Mouse (Mus musculus): ENCODE measurements around the gene Herc2. TPM values are rescaled to one million over a fixed set of nuclear protein-coding genes. Genes with fewer than 3 reads are reported as not detected.
"Not testable (repeated sequence)": the region's sequence is repeated elsewhere in the genome, so short reads cannot be mapped to it uniquely, and the experiment has no call there.

The Herc2 gene
- 100 to 1,000 TPM; 122 to 136 TPM for total RNA-seq (2021)
- long read RNA-seq, partial matches to known transcripts: 55 of 58 reads
- long read RNA-seq, other reads (novel, unspliced or antisense): 3 of 58 reads

DNA sequence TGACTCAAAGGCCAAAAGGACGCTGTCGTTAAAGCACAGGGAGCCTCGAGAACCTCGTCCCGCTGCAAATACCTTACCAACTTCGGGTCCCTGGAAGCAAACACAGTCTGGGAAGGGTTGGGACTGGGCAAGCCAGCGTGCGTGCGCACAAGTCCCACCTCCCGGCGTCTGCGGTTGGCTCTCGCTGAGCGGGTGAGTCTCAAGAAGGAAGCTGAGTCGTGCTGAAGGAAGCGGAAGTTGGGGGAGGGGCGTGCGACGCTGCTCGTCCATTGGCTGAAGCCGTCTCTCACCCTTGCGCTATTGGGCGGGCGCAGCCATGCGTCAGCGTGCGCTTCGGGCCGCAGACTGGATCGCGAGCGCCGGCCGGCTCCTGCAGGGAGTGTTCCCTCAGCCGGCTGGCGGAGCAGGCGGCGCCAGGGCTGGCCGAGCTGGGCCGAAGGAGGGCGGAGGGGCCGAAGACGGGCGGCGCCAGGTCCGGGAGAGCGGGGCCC, at the start of gene Herc2:
Gene Herc2 (plus strand): TSS at position 366 of the 491 bp plus-strand sequence.
- peak; percentile 98 to 100 for DNase-seq (ENCODE audit: low spot score in 2 of 2)

DNA sequence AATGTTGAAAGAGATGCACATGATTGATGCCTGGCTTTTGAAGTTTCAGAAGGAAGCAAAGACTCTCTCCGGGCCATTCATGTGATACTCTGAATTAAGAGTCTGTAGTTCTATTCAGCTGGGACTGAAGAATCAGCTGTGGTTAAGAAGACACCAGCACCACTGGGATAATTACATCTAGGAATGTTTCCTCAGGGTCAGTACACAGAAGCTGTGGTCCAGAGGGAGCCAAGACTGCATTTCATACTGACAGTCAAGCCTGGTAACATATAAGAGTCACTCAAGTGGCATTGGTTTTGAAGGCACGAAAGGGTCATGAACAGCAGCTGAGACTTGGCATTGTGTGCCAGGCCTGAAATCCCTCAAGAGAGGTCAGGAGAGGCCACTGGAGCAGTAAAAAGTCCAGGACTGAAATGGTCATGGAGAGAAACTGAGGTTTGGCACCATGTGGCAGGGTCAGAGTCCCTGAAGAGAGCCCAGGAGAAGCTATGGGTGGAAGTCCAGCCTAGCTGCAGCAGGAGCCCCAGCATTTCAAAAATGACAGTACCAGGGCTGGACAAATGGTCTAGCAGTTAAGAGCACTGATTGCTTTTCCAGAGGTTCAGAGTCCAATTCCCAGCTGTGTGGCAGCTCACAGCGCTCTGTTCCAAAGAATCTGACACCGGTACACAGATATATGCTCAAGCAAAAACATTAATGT, 39.5 kb upstream of the Herc2 start:
- no peak for DNase-seq (ENCODE audit: low spot score in 2 of 2)

DNA sequence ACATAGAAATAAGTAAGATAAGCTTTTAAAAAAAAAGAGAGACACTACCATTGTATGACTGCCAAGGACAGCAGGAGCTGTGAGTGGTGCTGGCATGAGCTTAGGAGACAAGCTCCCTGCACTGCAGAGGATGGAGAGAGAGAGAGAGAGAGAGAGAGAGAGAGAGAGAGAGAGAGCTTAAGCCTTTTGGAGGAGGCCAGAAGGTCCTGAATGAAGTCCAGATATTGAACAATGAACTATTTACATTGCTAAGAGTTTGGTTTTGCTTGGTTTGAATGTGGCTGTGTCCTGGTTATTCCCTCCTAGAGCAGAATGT, 39.0 kb upstream of the Herc2 start:
- no peak for DNase-seq (ENCODE audit: low spot score in 2 of 2)

DNA sequence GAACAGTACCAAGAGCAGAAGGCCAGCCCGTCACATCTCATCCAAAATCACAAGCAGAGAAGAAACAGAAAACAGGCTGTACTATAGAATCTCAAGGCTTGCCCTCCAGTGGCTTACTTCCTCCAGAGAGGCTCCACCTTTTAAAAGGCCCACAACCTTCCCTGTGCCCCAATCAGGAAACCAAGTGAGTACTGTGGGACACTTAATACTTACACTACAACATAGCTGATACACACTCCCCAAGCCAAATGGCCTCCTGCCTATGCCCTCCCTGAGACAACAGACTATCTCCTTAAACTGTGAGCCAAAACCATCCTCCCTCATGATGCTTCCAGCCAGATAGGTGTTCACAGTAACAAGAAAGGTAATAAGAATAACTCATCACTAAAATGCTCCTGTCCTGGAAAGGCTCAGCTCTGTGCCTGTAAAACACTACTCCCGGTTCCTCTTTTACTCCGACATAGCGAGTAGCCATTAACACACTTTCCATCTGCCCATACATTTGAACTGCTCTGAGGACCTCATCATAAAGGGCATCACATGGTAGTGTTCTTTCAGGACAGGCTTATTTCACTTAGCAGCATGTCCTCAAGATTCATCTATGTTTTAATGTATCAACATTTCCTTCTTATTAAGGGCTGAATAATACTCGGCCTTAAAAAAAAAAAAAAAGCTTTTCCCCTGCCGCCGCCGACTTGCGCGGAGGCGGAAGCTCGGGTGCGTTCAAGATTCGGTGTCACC, 36.6 kb upstream of the Herc2 start:
- DNase-seq (ENCODE audit: low spot score in 2 of 2): no peak

DNA sequence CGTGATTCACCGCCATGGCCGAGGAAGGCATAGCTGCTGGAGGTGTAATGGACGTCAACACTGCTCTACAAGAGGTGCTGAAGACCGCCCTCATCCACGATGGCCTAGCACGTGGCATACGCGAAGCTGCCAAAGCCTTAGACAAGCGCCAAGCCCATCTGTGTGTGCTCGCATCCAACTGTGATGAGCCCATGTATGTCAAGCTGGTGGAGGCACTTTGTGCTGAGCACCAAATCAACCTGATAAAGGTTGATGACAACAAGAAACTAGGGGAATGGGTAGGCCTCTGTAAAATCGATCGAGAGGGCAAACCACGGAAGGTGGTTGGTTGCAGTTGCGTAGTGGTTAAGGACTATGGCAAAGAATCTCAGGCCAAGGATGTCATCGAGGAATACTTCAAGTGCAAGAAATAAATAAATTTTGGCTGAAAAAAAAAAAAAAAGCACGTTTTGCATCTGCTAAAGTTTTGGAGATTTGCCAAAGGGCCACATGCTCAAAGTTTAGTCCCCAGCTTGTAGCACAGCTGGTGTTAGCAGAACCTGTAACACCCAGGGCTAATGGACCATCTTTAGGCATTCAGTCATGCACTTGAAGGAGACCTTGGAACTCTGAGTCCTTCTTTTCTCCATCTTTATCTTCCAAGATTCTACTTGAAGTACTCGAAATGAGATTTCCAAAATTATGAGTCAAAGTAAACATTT, 35.8 kb upstream of the Herc2 start:
- DNase-seq (ENCODE audit: low spot score in 2 of 2): not testable (repeated sequence)

DNA sequence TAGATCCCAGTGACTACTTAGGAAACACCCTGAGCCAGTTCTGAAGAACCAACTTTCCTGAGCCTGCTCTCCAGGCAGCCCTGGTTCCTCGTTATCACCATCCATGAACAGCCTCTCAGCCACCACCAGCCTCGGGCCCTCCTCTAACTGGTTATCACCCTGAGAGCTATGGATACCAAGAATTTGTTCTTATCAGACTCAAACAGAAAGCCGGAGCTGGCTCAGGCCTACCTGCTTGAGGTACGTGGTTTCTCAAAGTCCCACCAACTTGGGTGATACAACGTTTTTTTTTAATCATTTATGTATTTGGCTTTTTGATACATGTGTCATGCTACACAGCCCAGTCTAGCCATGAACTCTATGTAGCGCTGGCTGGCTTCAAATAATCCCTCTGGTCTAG, 34.8 kb upstream of the Herc2 start:
- no peak for DNase-seq (ENCODE audit: low spot score in 2 of 2)

DNA sequence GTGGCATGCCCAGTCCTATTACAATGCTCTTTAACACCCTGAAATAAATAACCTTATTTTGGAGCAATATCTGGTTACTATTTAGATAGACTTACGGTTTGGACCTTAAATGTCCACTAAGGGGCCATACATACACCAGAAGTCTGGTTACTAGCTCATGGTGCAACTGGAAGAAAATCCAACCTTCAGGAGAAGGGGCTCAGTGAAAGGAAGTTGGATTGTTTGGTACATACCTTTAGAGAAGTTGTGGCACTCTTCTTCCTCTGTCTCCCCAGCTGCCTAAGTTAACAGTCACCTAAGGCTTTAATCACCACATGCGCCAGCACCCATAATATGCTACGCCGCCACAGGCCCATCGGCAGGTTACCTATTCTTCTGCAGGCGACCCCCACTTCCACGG, 34.2 kb upstream of the Herc2 start:
- DNase-seq (ENCODE audit: low spot score in 2 of 2): no peak

DNA sequence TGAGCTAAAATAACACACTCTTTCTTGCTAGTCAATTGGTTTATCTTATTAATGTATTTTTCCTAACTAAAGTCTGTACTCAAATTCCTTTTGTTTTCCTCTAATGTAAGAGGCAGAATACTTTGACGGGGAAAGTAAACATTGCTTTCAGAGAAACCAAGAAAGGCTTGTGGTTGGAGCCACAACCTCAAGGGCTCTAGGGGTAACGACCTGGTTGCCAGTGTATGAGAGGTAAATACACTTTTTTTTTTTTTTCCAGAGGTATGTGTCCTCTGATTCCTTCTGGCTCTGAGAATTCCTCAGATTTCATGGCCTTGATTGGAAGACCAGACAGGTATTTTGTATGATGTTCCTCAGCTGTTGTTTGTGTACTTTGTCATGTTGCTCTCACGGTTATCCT, 32.2 kb upstream of the Herc2 start:
- DNase-seq (ENCODE audit: low spot score in 2 of 2): no peak

DNA sequence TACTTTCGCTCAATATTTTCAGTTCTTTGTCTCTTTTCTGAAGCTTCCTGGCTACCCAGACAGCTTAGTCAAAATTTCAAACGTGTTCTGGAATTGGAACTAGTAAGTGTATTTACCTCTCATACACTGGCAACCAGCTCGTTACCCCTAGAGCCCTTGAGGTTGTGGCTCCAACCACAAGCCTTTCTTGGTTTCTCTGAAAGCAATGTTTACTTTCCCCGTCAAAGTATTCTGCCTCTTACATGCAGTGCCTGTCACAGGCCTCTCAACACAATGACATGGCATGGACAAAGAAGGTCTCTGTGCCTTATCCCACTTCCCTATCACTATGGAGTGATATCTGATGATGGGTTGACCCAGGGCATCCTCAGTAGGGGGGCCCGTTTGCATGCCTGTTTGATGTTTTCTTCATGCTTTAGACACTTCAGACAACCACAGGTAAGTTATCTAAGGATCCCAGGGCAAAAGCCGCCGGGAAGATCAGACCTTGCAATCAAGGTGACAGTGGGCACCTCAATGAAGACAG, 31.5 kb upstream of the Herc2 start:
- DNase-seq (ENCODE audit: low spot score in 2 of 2): no peak

DNA sequence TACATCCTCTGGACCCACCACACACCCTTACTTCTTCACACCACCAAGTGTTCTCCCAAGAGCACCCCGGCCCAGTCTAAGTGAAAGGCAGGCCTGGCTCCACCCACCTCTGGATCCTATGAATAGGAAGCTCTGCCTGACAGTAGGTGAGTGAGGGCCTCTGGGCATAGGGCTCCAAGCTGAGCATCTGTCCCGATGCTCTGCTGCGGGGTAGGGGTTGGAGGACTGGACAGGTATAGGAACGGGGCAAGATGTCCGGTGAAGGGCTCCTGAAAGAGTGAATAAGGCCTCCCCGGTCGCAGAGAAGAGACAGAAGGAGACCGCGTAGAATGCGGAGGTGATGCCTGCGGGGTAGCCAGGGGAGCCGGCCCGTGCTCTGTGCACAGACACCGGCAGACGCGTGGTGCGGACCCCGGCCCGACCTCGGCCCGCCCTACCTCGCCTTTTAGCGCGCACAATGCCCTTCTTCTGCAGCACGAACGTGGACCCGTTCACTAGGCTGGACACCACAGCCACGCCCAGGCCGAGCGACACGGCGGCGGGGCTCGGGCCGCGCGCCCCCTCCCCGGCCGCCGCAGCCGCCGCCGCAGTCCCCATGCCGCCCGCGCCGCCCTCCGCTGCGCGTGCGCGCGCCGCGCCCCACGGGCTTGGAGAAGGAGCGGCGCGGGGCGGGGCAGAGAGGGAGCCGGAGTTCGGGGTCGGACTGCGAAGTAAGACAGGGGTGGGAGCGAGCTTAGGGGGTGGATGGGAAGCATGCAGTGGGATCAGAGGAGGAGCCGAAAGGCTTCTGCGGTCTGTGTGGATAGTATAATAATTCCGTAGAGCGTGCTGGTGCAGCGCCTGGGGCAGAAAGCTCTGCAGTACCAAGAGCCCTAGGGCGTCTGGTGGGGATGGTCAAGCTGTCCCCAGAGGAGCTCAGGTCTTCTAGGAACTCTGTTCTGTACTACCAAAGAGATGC, 30.7 kb upstream of the Herc2 start:
- DNase-seq (ENCODE audit: low spot score in 2 of 2): peak; percentile 51 to 71

DNA sequence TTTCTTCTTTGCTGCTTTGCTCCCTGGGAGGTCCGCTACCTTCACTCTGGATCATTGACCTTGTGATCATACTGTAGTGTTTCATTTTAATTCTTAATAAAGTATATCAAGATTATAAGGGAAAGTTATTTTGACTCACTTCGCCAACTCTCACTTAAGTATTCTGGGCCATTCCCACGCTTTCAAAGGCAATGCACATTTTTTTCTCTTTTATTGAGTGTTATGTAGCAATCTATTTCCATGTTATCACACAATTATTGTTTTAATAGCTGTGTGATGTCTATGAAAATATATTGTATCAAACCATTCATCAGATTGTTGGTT, 30.1 kb upstream of the Herc2 start, which contains the start of gene Nipa1:
Gene Nipa1 (minus strand): TSS at position 25 of the 324 bp plus-strand sequence.
- no peak for DNase-seq (ENCODE audit: low spot score in 2 of 2)

DNA sequence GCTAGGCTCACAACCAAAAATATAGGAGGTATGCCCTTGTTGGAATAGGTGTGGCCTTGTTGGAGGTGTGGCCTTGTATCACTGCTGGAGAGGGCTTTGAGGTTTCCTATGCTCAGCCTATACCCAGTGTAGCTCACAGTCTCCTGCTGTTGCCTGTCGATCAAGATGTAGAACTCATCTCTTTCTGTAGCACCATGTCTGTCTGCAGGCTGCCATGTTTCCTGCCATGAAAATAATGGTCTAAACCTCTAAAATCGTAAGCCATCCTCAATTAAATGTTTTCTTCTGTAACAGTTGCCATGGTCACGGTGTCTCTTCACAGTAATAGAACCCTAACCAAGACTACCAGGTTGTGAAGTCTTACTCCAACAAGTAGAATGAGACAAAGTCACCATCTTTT, 26.4 kb upstream of the Herc2 start:
- no peak for DNase-seq (ENCODE audit: low spot score in 2 of 2)

DNA sequence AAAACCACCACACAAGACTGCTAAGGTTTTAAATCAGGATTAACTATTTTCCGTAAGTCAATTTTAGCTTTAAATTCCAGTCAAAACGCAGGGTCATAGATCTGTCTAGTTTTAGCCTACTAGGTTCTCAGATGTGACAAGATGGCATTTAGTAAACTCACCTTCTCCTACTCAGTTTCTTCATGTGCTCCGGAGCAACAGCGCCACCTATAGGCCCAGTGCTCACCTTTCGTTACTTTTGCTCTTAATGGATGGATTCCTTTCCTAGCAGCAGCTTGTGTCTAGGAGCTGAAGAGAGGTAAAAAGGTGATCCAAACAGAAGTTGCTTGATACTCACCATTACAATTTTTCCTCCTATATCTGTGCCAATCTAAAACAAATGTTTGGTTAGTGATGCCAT, 7.6 kb upstream of the Herc2 start:
- DNase-seq (ENCODE audit: low spot score in 2 of 2): peak; percentile 59 to 88

DNA sequence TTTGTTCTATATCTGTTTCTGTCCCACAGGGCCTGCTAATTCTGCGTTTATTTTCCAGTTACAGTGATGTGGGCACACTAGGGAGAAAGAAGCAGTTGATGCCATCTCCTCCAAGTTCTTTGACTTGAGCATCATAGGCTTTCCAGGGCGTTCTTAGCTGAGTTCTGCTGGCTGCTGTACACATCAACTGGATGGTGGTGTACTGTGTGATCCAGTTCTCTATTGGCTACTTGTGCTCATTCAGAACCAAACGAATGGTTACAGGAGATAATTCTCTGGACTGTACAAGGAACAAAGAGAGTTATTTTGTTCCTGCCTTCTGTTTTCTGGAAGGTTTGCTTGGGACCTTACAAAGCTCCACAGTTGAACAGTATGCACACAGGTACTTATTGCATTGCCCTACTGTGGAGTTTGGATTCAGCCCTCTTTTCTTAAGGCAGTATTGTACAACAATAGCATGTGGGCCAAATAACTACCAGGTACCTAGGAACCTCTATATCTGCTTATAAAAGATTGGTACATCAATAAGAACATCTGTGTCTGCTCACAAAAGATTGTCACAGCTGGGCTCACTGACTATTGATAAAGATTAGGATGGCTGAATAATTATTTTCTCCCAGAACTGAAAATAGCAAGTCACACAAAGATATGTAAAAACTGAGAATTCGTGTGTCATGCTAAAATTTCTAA, 6.3 kb upstream of the Herc2 start:
- DNase-seq (ENCODE audit: low spot score in 2 of 2): no peak

DNA sequence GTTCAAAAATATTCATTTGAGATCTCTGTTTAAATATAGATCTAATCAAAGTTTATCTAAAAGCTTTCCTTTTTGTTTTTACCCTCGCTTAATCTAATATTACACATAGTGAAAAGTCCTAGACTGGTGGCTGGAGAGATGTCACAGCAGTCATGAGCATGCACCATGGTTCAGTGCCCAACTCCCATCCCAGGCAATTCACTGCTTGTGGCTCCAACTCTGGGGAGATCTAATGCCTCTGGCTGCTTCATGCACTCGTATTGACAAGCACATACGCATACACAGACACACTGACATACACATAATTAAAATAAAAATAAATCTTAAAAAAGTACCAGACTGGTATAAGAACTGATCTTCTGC, 5.7 kb upstream of the Herc2 start:
- no peak for DNase-seq (ENCODE audit: low spot score in 2 of 2)

DNA sequence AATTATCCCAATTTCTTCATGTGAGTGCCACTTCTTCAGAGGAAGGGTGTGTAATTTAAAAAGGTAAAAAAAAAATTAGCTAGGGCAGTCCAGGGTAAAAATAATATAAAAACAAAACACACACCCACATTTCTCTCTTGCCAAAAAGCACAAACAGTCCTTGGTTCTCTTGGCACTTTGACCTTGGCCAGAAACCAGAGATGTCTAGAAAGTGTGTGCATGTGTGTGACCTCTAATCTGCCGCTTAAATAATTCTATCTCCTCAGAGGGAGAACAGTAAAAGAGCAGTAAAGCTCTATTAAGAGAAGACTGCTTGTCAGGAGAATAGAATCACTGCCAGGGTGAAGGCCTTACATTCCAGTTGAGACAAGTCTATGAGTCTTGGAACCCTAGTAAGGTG, 2.8 kb upstream of the Herc2 start:
- DNase-seq (ENCODE audit: low spot score in 2 of 2): no peak

DNA sequence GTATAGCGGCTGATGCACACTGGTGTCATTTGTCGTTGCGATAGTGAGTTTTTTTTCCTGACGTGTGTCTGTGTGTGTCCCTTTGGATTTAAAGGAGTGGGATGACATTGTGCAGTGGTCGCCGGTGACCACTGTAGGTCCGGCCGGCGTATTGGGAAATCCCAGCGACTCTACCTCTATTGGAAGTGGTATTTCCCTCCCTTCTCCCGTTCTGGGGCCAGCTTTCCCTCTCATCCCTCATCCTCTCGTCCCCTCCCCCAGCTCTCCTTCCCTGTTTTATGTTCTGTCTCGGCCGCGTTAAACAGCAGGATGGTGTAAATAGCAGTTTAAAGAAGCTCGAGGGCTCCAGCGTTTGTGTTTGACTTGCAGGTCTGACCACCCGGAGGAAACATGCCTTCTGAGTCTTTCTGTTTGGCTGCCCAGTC, 503 bp downstream of the Herc2 start:
- peak in 1 of 2 experiments; percentile 47 for DNase-seq (ENCODE audit: low spot score in 2 of 2)

DNA sequence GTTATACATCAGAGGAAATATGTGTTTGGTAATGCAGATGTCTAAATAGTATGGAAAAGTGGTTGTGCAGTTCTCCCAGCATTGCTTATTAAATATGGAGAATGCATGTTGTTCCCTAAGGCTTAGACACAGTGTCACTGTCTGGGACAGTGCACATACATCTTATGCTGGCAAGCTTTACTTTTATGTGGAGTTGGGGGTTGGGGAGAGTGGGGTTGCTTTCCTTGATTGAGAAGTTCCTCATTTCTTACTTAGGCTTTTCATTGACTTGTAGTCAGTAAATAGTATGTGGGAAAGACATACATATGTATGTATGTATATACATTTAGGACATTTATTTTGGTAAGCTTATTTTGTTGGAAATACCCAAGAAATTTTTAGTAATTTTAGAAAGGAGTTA, 3.0 kb downstream of the Herc2 start:
- no peak for DNase-seq (ENCODE audit: low spot score in 2 of 2)

DNA sequence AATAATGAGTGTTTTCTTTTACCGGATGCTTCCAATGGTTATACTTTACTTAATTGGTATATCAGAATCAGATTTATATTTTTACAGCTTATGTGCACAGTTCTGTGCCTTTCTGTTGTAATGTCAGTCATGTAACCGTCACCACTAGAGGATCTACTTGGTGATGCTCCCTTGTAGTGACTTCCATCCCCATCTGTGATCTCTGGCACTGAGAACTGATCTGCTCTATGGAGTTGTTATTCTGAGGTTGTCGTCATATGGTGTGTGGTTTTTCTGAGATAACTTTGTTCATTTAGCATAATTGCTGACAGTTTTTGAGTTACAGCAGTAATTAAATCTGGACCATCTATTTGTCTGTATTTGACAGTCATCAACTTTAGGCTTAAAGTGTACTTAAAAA, 5.3 kb downstream of the Herc2 start:
- DNase-seq (ENCODE audit: low spot score in 2 of 2): peak; percentile 17 to 85

DNA sequence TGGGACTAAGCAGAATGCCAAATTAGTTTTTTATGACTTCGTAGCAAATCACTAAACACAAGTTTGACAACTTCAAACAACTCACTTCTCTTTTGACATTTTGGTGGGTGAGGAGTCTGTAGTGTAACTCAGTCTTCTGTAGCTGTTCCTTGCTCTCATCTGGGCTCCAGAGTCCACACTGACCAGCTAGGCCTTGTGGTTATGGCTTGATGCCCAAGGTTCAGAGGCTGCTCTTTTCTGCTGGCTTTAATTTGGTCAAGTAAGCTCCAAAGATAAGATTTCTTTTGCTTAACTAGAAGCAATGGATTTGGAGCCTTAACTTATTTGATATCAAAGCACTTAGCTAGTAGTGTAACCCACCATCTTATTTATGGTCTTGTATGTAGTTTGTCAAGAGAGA, 14.9 kb downstream of the Herc2 start:
- DNase-seq (ENCODE audit: low spot score in 2 of 2): no peak

Data from layer of hippocampus, adult 18-20 months (tissue).